Mouse (Mus musculus): ENCODE results near the gene Dgcr6. TPM values are rescaled to one million over a fixed set of nuclear protein-coding genes. Genes with fewer than 3 reads are reported as not detected.
A peak's percentile ranks its signal among the peaks of the same experiment; 100 is the strongest.

Gene Dgcr6
- polyA plus RNA-seq, 1 experiment from 2014 or later: 98.4 TPM

- Histone ChIP-seq H3K9ac (ENCODE audit: low read depth, low read length) (no peak overlapping the region), H3K27me3 (replicated peaks; ENCODE audit: control insufficient read depth, insufficient read depth, low read length) (no peaks in the 10 kb centered on the region), H3K27ac (ENCODE audit: low read depth, low read length) (no peak overlapping the region), H3K36me3 (ENCODE audit: control insufficient read depth, insufficient read depth) (no peaks in the 10 kb centered on the region), H3K4me2 (replicated peaks; ENCODE audit: low read depth) (no peak overlapping the region), H3K9me3 (ENCODE audit: control insufficient read depth) (no peaks in the 10 kb centered on the region), H3K4me3 (ENCODE audit: low read depth, low read length) (no peak overlapping the region), H3K4me1 (replicated peaks; ENCODE audit: control insufficient read depth, insufficient read depth, low read length) (no peaks in the 10 kb centered on the region)
- TF ChIP-seq CTCF (IDR thresholded peaks at IDR 0.05; ENCODE audit: low read depth): no peak
- WGBS: 55% methylated on average over 2 of the region's 2 CpGs
- no peak for ATAC-seq
Observed at GRCm38 (mm10) chr16:18027371-18027770, 25.3 kb upstream of the Dgcr6 start.

- Histone ChIP-seq H3K9ac (ENCODE audit: low read depth, low read length) (no peak overlapping the region), H3K27me3 (replicated peaks; ENCODE audit: control insufficient read depth, insufficient read depth, low read length) (no peaks in the 10 kb centered on the region), H3K27ac (ENCODE audit: low read depth, low read length) (no peak overlapping the region), H3K4me2 (replicated peaks; ENCODE audit: low read depth) (no peak overlapping the region), H3K36me3 (ENCODE audit: control insufficient read depth, insufficient read depth) (no peaks in the 10 kb centered on the region), H3K9me3 (ENCODE audit: control insufficient read depth) (no peaks in the 10 kb centered on the region), H3K4me1 (replicated peaks; ENCODE audit: control insufficient read depth, insufficient read depth, low read length) (no peaks in the 10 kb centered on the region), H3K4me3 (ENCODE audit: low read depth, low read length) (no peak overlapping the region)
- whole genome bisulfite sequencing: 41% methylated on average over 2 of the region's 2 CpGs
- TF ChIP-seq CTCF (IDR thresholded peaks at IDR 0.05; ENCODE audit: low read depth): peak; percentile 70
- ATAC-seq: no peak
Observed at GRCm38 (mm10) chr16:18031752-18032151, 20.9 kb upstream of the Dgcr6 start.

- 65% methylated on average over 4 of the region's 4 CpGs for WGBS
Observed at GRCm38 (mm10) chr16:18033289-18033688, 19.4 kb upstream of the Dgcr6 start.

GRCm38 (mm10) chr16:18034286-18034685 lies 18.4 kb upstream of the Dgcr6 start:
- 77% methylated on average over 4 of the region's 4 CpGs for WGBS
- Histone ChIP-seq H3K4me3 (ENCODE audit: low read depth, low read length) (no peak overlapping the region), H3K27ac (ENCODE audit: low read depth, low read length) (no peak overlapping the region), H3K9ac (ENCODE audit: low read depth, low read length) (no peak overlapping the region), H3K9me3 (ENCODE audit: control insufficient read depth) (no peaks in the 10 kb centered on the region), H3K4me2 (replicated peaks; ENCODE audit: low read depth) (no peak overlapping the region), H3K36me3 (ENCODE audit: control insufficient read depth, insufficient read depth) (no peaks in the 10 kb centered on the region), H3K4me1 (replicated peaks; ENCODE audit: control insufficient read depth, insufficient read depth, low read length) (no peaks in the 10 kb centered on the region), H3K27me3 (replicated peaks; ENCODE audit: control insufficient read depth, insufficient read depth, low read length) (no peaks in the 10 kb centered on the region)
- ATAC-seq: no peak
- TF ChIP-seq CTCF (IDR thresholded peaks at IDR 0.05; ENCODE audit: low read depth): no peak

More at GRCm38 (mm10) chr16:18033289-18033688, 19.4 kb upstream of the Dgcr6 start:
- no peaks in the 10 kb centered on the region for H3K9me3 ChIP-seq (ENCODE audit: control insufficient read depth)
- no peak overlapping the region for H3K4me3 ChIP-seq (ENCODE audit: low read depth, low read length)
- no peaks in the 10 kb centered on the region for H3K4me1 ChIP-seq (replicated peaks; ENCODE audit: control insufficient read depth, insufficient read depth, low read length)
- no peak for ATAC-seq
- no peak for TF ChIP-seq CTCF (IDR thresholded peaks at IDR 0.05; ENCODE audit: low read depth)
- H3K27ac ChIP-seq (ENCODE audit: low read depth, low read length): no peak overlapping the region
- no peak overlapping the region for H3K4me2 ChIP-seq (replicated peaks; ENCODE audit: low read depth)
- no peaks in the 10 kb centered on the region for H3K27me3 ChIP-seq (replicated peaks; ENCODE audit: control insufficient read depth, insufficient read depth, low read length)
- H3K9ac ChIP-seq (ENCODE audit: low read depth, low read length): no peak overlapping the region
- no peaks in the 10 kb centered on the region for H3K36me3 ChIP-seq (ENCODE audit: control insufficient read depth, insufficient read depth)

- 23% methylated on average over 16 of the region's 16 CpGs for WGBS
- Histone ChIP-seq H3K9me3 (ENCODE audit: control insufficient read depth) (no peaks in the 10 kb centered on the region), H3K36me3 (ENCODE audit: control insufficient read depth, insufficient read depth) (no peaks in the 10 kb centered on the region), H3K27ac (ENCODE audit: low read depth, low read length) (no peak overlapping the region), H3K4me2 (replicated peaks; ENCODE audit: low read depth) (no peak overlapping the region), H3K4me3 (ENCODE audit: low read depth, low read length) (no peak overlapping the region), H3K9ac (ENCODE audit: low read depth, low read length) (no peak overlapping the region), H3K27me3 (replicated peaks; ENCODE audit: control insufficient read depth, insufficient read depth, low read length) (no peaks in the 10 kb centered on the region), H3K4me1 (replicated peaks; ENCODE audit: control insufficient read depth, insufficient read depth, low read length) (no peaks in the 10 kb centered on the region)
- peak; percentile 83 for TF ChIP-seq CTCF (IDR thresholded peaks at IDR 0.05; ENCODE audit: low read depth)
- ATAC-seq: peak; percentile 77
Observed at GRCm38 (mm10) chr16:18036425-18036955, 16.2 kb upstream of the Dgcr6 start.

- Histone ChIP-seq H3K4me1 (replicated peaks; ENCODE audit: control insufficient read depth, insufficient read depth, low read length) (no peaks in the 10 kb centered on the region), H3K4me3 (ENCODE audit: low read depth, low read length) (no peak overlapping the region), H3K9ac (ENCODE audit: low read depth, low read length) (no peak overlapping the region), H3K27me3 (replicated peaks; ENCODE audit: control insufficient read depth, insufficient read depth, low read length) (no peaks in the 10 kb centered on the region), H3K27ac (ENCODE audit: low read depth, low read length) (no peak overlapping the region), H3K36me3 (ENCODE audit: control insufficient read depth, insufficient read depth) (no peaks in the 10 kb centered on the region), H3K9me3 (ENCODE audit: control insufficient read depth) (no peaks in the 10 kb centered on the region), H3K4me2 (replicated peaks; ENCODE audit: low read depth) (no peak overlapping the region)
- ATAC-seq: peak; percentile 59
- no peak for TF ChIP-seq CTCF (IDR thresholded peaks at IDR 0.05; ENCODE audit: low read depth)
- 43% methylated on average over 9 of the region's 9 CpGs for WGBS
Observed at GRCm38 (mm10) chr16:18037025-18037424, 15.6 kb upstream of the Dgcr6 start.

GRCm38 (mm10) chr16:18044991-18045390 lies 7.7 kb upstream of the Dgcr6 start:
- no peak for TF ChIP-seq CTCF (IDR thresholded peaks at IDR 0.05; ENCODE audit: low read depth)
- no peaks in the 10 kb centered on the region for H3K36me3 ChIP-seq (ENCODE audit: control insufficient read depth, insufficient read depth)
- H3K27me3 ChIP-seq (replicated peaks; ENCODE audit: control insufficient read depth, insufficient read depth, low read length): no peaks in the 10 kb centered on the region
- no peak overlapping the region for H3K4me3 ChIP-seq (ENCODE audit: low read depth, low read length)
- H3K4me1 ChIP-seq (replicated peaks; ENCODE audit: control insufficient read depth, insufficient read depth, low read length): no peaks in the 10 kb centered on the region
- no peak overlapping the region for H3K9ac ChIP-seq (ENCODE audit: low read depth, low read length)
- no peak for ATAC-seq
- no peaks in the 10 kb centered on the region for H3K9me3 ChIP-seq (ENCODE audit: control insufficient read depth)
- H3K27ac ChIP-seq (ENCODE audit: low read depth, low read length): no peak overlapping the region
- 84% methylated on average over 10 of the region's 10 CpGs for WGBS
- H3K4me2 ChIP-seq (replicated peaks; ENCODE audit: low read depth): no peak overlapping the region
